Mouse (Mus musculus) monocyte, adult 5-6 weeks (primary cell): ENCODE data around the gene Kbtbd12. TPM values are rescaled to one million over a fixed set of nuclear protein-coding genes. Genes with fewer than 3 reads are reported as not detected.

Source experiments
- ATAC-seq: fragments of 153-309, 156-312 bp; replicated peaks from 2 replicates; pipeline ENCODE4 v1.8.0; 2017; ENCODE audit warnings: mild to moderate bottlenecking; ENCODE audit not compliant: low TSS enrichment, insufficient number of reproducible peaks, severe bottlenecking, poor library complexity, low FRiP score
- total RNA-seq: library from RNA; stranded (forward); fragments of 200-1000, 200-491, 200-594 nt; gene quantifications from 3 replicates; pipeline ENCODE4 v1.2.3, GENCODE M21; 2017

The Kbtbd12 gene
- total RNA-seq, 1 experiment from 2014 or later = not detected

- peak; percentile 95 for ATAC-seq
These were observed 119.1 kb downstream of the Kbtbd12 start, which contains the start of gene Sec61a1 for GRCm38 (mm10) chr6:88518404-88519263. Sec61a1 (minus strand) TSS chr6:88518905.

- no peak for ATAC-seq
These were observed 119.9 kb downstream of the Kbtbd12 start for GRCm38 (mm10) chr6:88517701-88518403.

- ATAC-seq = no peak
These were observed 121.1 kb downstream of the Kbtbd12 start for GRCm38 (mm10) chr6:88516667-88517066.

- no peak for ATAC-seq
These were observed 121.8 kb downstream of the Kbtbd12 start for GRCm38 (mm10) chr6:88515971-88516370.

GRCm38 (mm10) chr6:88514546-88514945 is 123.2 kb downstream of the Kbtbd12 start:
- ATAC-seq = no peak

- ATAC-seq = no peak
These were observed 123.8 kb downstream of the Kbtbd12 start for GRCm38 (mm10) chr6:88513984-88514383.

GRCm38 (mm10) chr6:88503044-88503443 is 134.7 kb downstream of the Kbtbd12 start:
- ATAC-seq = no peak

GRCm38 (mm10) chr6:88502030-88502970 is 135.4 kb downstream of the Kbtbd12 start:
- ATAC-seq = no peak

- ATAC-seq = no peak
These were observed 137.4 kb downstream of the Kbtbd12 start for GRCm38 (mm10) chr6:88500405-88500767.

- no peak for ATAC-seq
These were observed 138.0 kb downstream of the Kbtbd12 start for GRCm38 (mm10) chr6:88499481-88500404.

Other genes starting within 250 kb of the Kbtbd12 start
- 7.5 to 11.4 TPM (median 8.0 TPM) in 3 replicates for gene Eefsec, start 191.4 kb downstream of the Kbtbd12 start, total RNA-seq
- 44.6 to 62.5 TPM (median 55.5 TPM) in 3 replicates for gene Ruvbl1, start 172.5 kb downstream of the Kbtbd12 start, total RNA-seq
- 110 to 141 TPM (median 110 TPM) in 3 replicates for gene Sec61a1, start 119.0 kb downstream of the Kbtbd12 start, total RNA-seq
- gene Mgll, start 86.5 kb upstream of the Kbtbd12 start, total RNA-seq = 1.9 to 3.9 TPM in 2 of 3 replicates, not detected in the other
- gene Abtb1, start 204.0 kb upstream of the Kbtbd12 start, total RNA-seq = 32.9 to 52.6 TPM (median 51.6 TPM) in 3 replicates
- gene Podxl2, start 237.1 kb upstream of the Kbtbd12 start, total RNA-seq = not detected in 3 replicates